Mouse (Mus musculus) C2C12 (cell line): ENCODE measurements around the gene Brd3.

Experiments
- CTCF ChIP-seq: IDR thresholded peaks from one replicate; pipeline ENCODE4 v1.5.1; 2011; ENCODE audit not compliant: control insufficient read depth, insufficient read depth, insufficient read length
- MAX ChIP-seq: IDR thresholded peaks from one replicate; pipeline ENCODE4 v1.6.1; 2011; ENCODE audit warnings: mild to moderate bottlenecking, control low read depth
- USF1 ChIP-seq: IDR thresholded peaks from one replicate; pipeline ENCODE4 v1.6.1; 2011; ENCODE audit warnings: low read depth, mild to moderate bottlenecking, control low read depth, moderate library complexity

GRCm38 (mm10) chr2:27548664-27549369, 41.4 kb upstream of the Brd3 start:
- no peak for TF ChIP-seq CTCF
- TF ChIP-seq MAX = no peak
- no peak for TF ChIP-seq USF1
